Mouse (Mus musculus): ENCODE measurements around the gene Dlgap4. TPM values are rescaled to one million over a fixed set of nuclear protein-coding genes. Genes with fewer than 3 reads are reported as not detected.
"Not testable (repeated sequence)": the region's sequence is repeated elsewhere in the genome, so short reads cannot be mapped to it uniquely, and the experiment has no call there.

Dlgap4 gene
- polyA plus RNA-seq, 1 experiment from 2014 or later = 201 TPM

- H3K9me3 ChIP-seq (ENCODE audit: control insufficient read depth, low read length) = peaks cover 8% of the 10 kb centered on the region
- H3K36me3 ChIP-seq (ENCODE audit: control insufficient read depth, insufficient read depth, low read length) = no peaks in the 10 kb centered on the region
- no peaks in the 10 kb centered on the region for H3K27me3 ChIP-seq (replicated peaks; ENCODE audit: control insufficient read depth, insufficient read depth, low read length)
- H3K9ac ChIP-seq (ENCODE audit: low read depth, low read length) = no peak overlapping the region
- WGBS = 90% methylated on average over 5 of the region's 5 CpGs
- ATAC-seq = no peak
- no peaks in the 10 kb centered on the region for H3K4me1 ChIP-seq (ENCODE audit: control insufficient read depth, insufficient read depth, low read depth, low read length)
- H3K27ac ChIP-seq (ENCODE audit: low read depth, low read length) = no peak overlapping the region
- no peak overlapping the region for H3K4me3 ChIP-seq (ENCODE audit: low read length)
- H3K4me2 ChIP-seq (ENCODE audit: low read length) = no peak overlapping the region
Measured at GRCm38 (mm10) chr2:156787090-156787775, 173.7 kb downstream of the Dlgap4 start.

GRCm38 (mm10) chr2:156787776-156788105, 174.2 kb downstream of the Dlgap4 start:
- Histone ChIP-seq H3K4me3 (ENCODE audit: low read length) (no peak overlapping the region), H3K36me3 (ENCODE audit: control insufficient read depth, insufficient read depth, low read length) (no peaks in the 10 kb centered on the region), H3K9me3 (ENCODE audit: control insufficient read depth, low read length) (peaks cover 12% of the 10 kb centered on the region), H3K27me3 (replicated peaks; ENCODE audit: control insufficient read depth, insufficient read depth, low read length) (no peaks in the 10 kb centered on the region), H3K4me2 (ENCODE audit: low read length) (no peak overlapping the region), H3K27ac (ENCODE audit: low read depth, low read length) (no peak overlapping the region), H3K9ac (ENCODE audit: low read depth, low read length) (no peak overlapping the region), H3K4me1 (ENCODE audit: control insufficient read depth, insufficient read depth, low read depth, low read length) (no peaks in the 10 kb centered on the region)
- no peak for ATAC-seq
- WGBS = 45% methylated on average over 3 of the region's 3 CpGs

GRCm38 (mm10) chr2:156788836-156789235, 175.3 kb downstream of the Dlgap4 start:
- H3K9ac ChIP-seq (ENCODE audit: low read depth, low read length) = no peak overlapping the region
- ATAC-seq = no peak
- H3K4me2 ChIP-seq (ENCODE audit: low read length) = no peak overlapping the region
- H3K36me3 ChIP-seq (ENCODE audit: control insufficient read depth, insufficient read depth, low read length) = no peaks in the 10 kb centered on the region
- peaks cover 15% of the 10 kb centered on the region for H3K9me3 ChIP-seq (ENCODE audit: control insufficient read depth, low read length)
- no peaks in the 10 kb centered on the region for H3K27me3 ChIP-seq (replicated peaks; ENCODE audit: control insufficient read depth, insufficient read depth, low read length)
- no peak overlapping the region for H3K4me3 ChIP-seq (ENCODE audit: low read length)
- 73% methylated on average over 1 of the region's 1 CpGs for WGBS
- no peaks in the 10 kb centered on the region for H3K4me1 ChIP-seq (ENCODE audit: control insufficient read depth, insufficient read depth, low read depth, low read length)
- no peak overlapping the region for H3K27ac ChIP-seq (ENCODE audit: low read depth, low read length)

- Histone ChIP-seq H3K9ac (ENCODE audit: low read depth, low read length) (no peak overlapping the region), H3K4me1 (ENCODE audit: control insufficient read depth, insufficient read depth, low read depth, low read length) (no peaks in the 10 kb centered on the region), H3K4me2 (ENCODE audit: low read length) (no peak overlapping the region), H3K27ac (ENCODE audit: low read depth, low read length) (no peak overlapping the region), H3K36me3 (ENCODE audit: control insufficient read depth, insufficient read depth, low read length) (no peaks in the 10 kb centered on the region), H3K27me3 (replicated peaks; ENCODE audit: control insufficient read depth, insufficient read depth, low read length) (no peaks in the 10 kb centered on the region), H3K4me3 (ENCODE audit: low read length) (no peak overlapping the region), H3K9me3 (ENCODE audit: control insufficient read depth, low read length) (no peaks in the 10 kb centered on the region)
- ATAC-seq = no peak
- WGBS = 85% methylated on average over 1 of the region's 1 CpGs
Measured at GRCm38 (mm10) chr2:156798516-156798915, 185.0 kb downstream of the Dlgap4 start.

- 81% methylated on average over 4 of the region's 4 CpGs for WGBS
Measured at GRCm38 (mm10) chr2:156801045-156801444, 187.5 kb downstream of the Dlgap4 start.

GRCm38 (mm10) chr2:156802116-156802515, 188.6 kb downstream of the Dlgap4 start:
- not testable (repeated sequence) for H3K9ac ChIP-seq (ENCODE audit: low read depth, low read length); H3K9me3 ChIP-seq (ENCODE audit: control insufficient read depth, low read length); H3K36me3 ChIP-seq (ENCODE audit: control insufficient read depth, insufficient read depth, low read length); H3K27me3 ChIP-seq (replicated peaks; ENCODE audit: control insufficient read depth, insufficient read depth, low read length); H3K27ac ChIP-seq (ENCODE audit: low read depth, low read length); ATAC-seq; H3K4me2 ChIP-seq (ENCODE audit: low read length); H3K4me1 ChIP-seq (ENCODE audit: control insufficient read depth, insufficient read depth, low read depth, low read length); H3K4me3 ChIP-seq (ENCODE audit: low read length)
- 54% methylated on average over 9 of the region's 9 CpGs for WGBS

More at GRCm38 (mm10) chr2:156801045-156801444, 187.5 kb downstream of the Dlgap4 start:
- Histone ChIP-seq H3K27me3 (replicated peaks; ENCODE audit: control insufficient read depth, insufficient read depth, low read length) (no peaks in the 10 kb centered on the region), H3K4me3 (ENCODE audit: low read length) (no peak overlapping the region), H3K9me3 (ENCODE audit: control insufficient read depth, low read length) (no peaks in the 10 kb centered on the region), H3K4me2 (ENCODE audit: low read length) (no peak overlapping the region), H3K4me1 (ENCODE audit: control insufficient read depth, insufficient read depth, low read depth, low read length) (no peaks in the 10 kb centered on the region), H3K27ac (ENCODE audit: low read depth, low read length) (no peak overlapping the region), H3K36me3 (ENCODE audit: control insufficient read depth, insufficient read depth, low read length) (no peaks in the 10 kb centered on the region), H3K9ac (ENCODE audit: low read depth, low read length) (no peak overlapping the region)
- no peak for ATAC-seq

GRCm38 (mm10) chr2:156803698-156804372, 190.3 kb downstream of the Dlgap4 start:
- H3K4me2 ChIP-seq (ENCODE audit: low read length) = no peak overlapping the region
- ATAC-seq = no peak
- no peak overlapping the region for H3K27ac ChIP-seq (ENCODE audit: low read depth, low read length)
- H3K4me1 ChIP-seq (ENCODE audit: control insufficient read depth, insufficient read depth, low read depth, low read length) = no peaks in the 10 kb centered on the region
- H3K9ac ChIP-seq (ENCODE audit: low read depth, low read length) = no peak overlapping the region
- no peaks in the 10 kb centered on the region for H3K27me3 ChIP-seq (replicated peaks; ENCODE audit: control insufficient read depth, insufficient read depth, low read length)
- WGBS = 63% methylated on average over 4 of the region's 4 CpGs
- no peaks in the 10 kb centered on the region for H3K36me3 ChIP-seq (ENCODE audit: control insufficient read depth, insufficient read depth, low read length)
- H3K4me3 ChIP-seq (ENCODE audit: low read length) = no peak overlapping the region
- no peaks in the 10 kb centered on the region for H3K9me3 ChIP-seq (ENCODE audit: control insufficient read depth, low read length)

- Histone ChIP-seq H3K27me3 (replicated peaks; ENCODE audit: control insufficient read depth, insufficient read depth, low read length) (no peaks in the 10 kb centered on the region), H3K27ac (ENCODE audit: low read depth, low read length) (no peak overlapping the region), H3K9me3 (ENCODE audit: control insufficient read depth, low read length) (no peaks in the 10 kb centered on the region), H3K4me3 (ENCODE audit: low read length) (no peak overlapping the region), H3K36me3 (ENCODE audit: control insufficient read depth, insufficient read depth, low read length) (no peaks in the 10 kb centered on the region), H3K4me1 (ENCODE audit: control insufficient read depth, insufficient read depth, low read depth, low read length) (no peaks in the 10 kb centered on the region), H3K9ac (ENCODE audit: low read depth, low read length) (no peak overlapping the region), H3K4me2 (ENCODE audit: low read length) (no peak overlapping the region)
- ATAC-seq = no peak
- 92% methylated on average over 4 of the region's 4 CpGs for WGBS
Measured at GRCm38 (mm10) chr2:156804589-156804988, 191.1 kb downstream of the Dlgap4 start.

GRCm38 (mm10) chr2:156806886-156807285, 193.4 kb downstream of the Dlgap4 start:
- H3K4me3 ChIP-seq (ENCODE audit: low read length) = no peak overlapping the region
- no peaks in the 10 kb centered on the region for H3K27me3 ChIP-seq (replicated peaks; ENCODE audit: control insufficient read depth, insufficient read depth, low read length)
- no peaks in the 10 kb centered on the region for H3K4me1 ChIP-seq (ENCODE audit: control insufficient read depth, insufficient read depth, low read depth, low read length)
- no peak overlapping the region for H3K27ac ChIP-seq (ENCODE audit: low read depth, low read length)
- no peak overlapping the region for H3K4me2 ChIP-seq (ENCODE audit: low read length)
- no peaks in the 10 kb centered on the region for H3K9me3 ChIP-seq (ENCODE audit: control insufficient read depth, low read length)
- ATAC-seq = no peak
- H3K36me3 ChIP-seq (ENCODE audit: control insufficient read depth, insufficient read depth, low read length) = no peaks in the 10 kb centered on the region
- WGBS = 81% methylated on average over 6 of the region's 6 CpGs
- no peak overlapping the region for H3K9ac ChIP-seq (ENCODE audit: low read depth, low read length)

Data from hindbrain, embryonic 16.5 days (tissue).